Mouse (Mus musculus): ENCODE measurements at regions not wholly inside any gene's neighbourhood (a gene's known extent, or its start where the extent isn't known, plus 50 kb on each side); places are given as distances from the start of the nearest gene placed in this dataset.
"Not testable (repeated sequence)": the region's sequence is repeated elsewhere in the genome, so short reads cannot be mapped to it uniquely, and the experiment has no call there.

DNA sequence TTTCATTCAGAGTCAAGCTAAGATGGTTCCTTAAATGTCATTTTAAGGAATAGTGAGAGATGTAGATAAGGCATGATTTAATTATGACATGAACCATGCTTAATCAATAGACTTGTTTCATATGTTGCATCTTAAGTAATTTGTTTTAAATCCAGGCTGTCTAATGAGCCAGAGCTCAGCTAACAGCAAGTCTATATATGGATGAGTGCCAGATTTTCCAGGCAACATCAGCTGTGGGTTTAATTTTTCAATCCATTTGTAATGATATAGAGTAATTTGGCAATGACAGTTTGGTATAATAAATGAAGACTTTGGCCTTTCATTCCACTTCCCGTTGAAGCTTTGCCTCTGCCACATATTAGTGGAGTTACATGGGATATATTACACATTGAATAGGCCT is 677.3 kb upstream of the Sorcs1 start:
- no peak for DNase-seq (ENCODE audit: low spot score in 2 of 2)

DNA sequence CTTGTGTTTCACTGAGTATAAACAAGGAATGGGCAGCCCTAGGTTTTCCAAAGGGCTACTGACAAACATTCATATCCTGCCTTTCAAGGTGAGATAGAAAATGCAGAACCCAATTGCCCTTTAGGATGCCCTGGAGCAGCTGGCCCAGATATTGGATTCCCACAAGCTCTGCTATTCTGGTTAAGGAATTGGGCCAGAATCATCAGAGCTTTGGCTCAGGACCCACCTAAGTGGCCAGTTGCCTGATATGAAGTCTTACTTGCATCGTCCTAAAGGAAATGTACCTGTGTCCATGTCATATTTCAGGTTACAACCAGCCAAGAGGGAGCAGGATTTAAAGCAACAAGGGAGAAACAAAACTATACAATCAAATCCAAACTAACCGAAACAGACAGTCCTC is 662.0 kb upstream of the Sorcs1 start:
- DNase-seq (ENCODE audit: low spot score in 2 of 2) = no peak

DNA sequence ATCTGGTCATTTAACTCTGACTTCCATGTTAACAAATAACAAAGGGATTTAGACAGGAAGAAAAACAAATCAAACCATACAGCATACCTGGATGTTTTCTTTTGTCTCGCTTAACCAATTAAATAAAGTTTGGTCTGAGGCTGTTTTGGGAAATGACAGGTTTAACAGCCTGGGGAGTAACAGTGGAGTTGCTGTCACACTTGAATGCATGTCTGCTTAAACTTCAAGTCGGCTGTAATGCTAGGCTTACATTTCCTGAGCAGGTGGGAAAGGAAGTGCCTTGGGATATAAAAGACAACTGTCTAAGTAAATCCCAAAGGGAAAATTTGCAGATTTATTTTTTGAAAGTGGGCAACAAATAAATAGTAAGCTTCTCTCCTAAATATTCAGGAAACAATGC is 651.6 kb upstream of the Sorcs1 start:
- no peak for DNase-seq (ENCODE audit: low spot score in 2 of 2)

DNA sequence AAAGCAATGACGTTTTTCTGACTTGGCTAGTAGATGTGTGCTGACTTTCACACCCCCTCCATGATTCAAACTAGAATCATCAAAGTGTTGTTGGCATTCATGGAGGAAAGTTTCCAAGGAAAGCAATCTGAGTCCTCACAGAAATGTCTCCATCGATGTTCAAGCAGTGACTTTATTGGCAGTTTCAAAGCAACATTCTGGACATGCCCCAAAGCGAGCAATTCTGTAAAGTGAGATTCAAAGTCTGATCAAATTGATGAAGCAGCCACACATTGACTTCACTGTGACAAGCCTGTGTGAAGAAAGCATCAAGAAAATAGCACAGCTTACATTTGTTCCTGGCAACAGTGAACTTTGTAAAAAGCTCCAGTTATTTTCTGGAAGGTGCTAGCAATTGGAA is 625.3 kb upstream of the Sorcs1 start:
- peak; percentile 2 to 3 for DNase-seq (ENCODE audit: low spot score in 2 of 2)

DNA sequence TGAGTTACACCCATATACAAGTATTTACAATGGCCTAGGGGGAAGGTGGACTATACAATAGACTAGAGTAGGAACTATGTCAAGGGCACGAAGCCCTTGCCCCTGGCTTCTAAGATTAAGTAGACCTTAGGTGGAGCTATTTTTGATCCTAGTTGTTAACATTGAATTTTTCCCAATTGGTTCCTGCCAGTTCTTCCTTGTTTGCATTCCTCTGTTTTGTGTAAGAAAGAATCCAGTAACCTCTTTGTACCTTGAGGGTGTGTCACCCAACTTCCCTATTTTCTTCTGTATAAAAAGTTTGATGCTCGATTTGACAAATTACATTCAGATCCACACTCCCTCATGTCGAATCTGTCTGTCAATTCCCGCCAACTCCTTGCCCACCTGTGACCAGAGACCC is 618.2 kb upstream of the Sorcs1 start:
- DNase-seq (ENCODE audit: low spot score in 2 of 2) = not testable (repeated sequence)

DNA sequence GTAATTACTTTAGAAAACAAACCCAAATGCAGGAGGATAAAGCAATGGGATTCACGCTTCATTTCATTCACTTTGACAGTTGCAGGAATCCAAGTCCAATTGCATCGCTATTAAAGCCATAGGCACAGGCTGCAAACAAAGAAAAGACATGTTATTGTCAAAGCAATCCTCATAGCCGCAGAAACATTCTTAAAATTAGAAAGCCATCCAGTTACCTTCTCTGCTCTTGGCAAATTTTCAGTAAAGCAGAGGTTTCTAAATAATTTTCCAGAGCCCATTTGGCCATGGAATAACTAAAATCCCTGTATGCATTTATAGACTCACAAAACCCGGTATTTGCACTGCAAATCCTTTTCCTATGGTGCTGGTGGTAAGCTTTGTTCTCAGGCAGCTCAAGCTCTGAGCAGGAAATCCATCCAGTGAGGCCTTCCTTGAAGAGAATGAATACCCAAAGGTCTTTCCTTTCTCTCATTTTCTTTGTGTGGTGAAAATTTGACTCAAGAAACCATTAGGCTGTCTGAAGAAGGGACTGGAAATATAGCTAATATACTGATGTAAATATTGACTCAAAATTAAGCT is 590.6 kb upstream of the Sorcs1 start:
- no peak for DNase-seq (ENCODE audit: low spot score in 2 of 2)

DNA sequence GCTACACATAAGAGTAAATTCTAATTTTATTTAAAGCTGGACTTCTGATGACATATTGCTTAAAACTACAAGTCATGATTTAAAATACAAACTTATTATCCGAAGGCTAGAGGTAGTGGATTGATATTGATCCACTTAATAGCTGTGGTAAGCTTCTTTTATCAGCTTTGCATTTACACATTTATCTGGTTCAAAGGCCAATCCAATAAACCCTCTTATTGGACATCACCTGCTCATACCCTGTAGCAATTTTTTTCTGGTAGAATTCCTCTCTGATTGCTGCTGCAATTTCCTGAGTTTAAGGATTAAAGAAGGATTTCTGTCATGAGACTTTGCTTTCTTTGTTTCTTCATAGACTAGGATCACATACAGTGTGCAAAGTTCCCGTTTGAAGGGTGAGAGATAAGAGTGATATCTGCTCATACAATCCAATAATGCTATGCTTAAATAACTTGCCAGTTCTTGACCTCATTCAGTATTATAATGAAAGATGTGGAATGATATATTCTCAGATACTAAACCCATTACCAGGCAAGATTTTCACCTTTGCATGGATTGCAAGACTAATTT is 561.9 kb upstream of the Sorcs1 start:
- no peak for DNase-seq (ENCODE audit: low spot score in 2 of 2)

DNA sequence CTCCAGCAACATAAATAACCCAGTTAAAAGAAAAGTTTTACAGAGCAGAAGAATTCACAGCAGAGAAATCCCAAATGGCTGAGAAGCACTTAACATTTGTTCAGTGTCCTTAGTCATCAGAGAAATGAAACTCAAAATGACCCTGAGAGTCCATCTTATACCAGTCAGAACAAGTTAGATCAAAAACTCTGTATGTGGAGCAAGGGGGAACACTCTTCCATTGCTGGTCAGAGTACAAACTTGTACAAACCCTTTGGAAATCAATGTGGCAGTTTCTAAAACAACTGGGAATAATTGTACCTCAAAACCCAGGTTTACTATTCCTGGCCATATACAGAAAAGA is 559.7 kb upstream of the Sorcs1 start:
- DNase-seq (ENCODE audit: low spot score in 2 of 2) = no peak

DNA sequence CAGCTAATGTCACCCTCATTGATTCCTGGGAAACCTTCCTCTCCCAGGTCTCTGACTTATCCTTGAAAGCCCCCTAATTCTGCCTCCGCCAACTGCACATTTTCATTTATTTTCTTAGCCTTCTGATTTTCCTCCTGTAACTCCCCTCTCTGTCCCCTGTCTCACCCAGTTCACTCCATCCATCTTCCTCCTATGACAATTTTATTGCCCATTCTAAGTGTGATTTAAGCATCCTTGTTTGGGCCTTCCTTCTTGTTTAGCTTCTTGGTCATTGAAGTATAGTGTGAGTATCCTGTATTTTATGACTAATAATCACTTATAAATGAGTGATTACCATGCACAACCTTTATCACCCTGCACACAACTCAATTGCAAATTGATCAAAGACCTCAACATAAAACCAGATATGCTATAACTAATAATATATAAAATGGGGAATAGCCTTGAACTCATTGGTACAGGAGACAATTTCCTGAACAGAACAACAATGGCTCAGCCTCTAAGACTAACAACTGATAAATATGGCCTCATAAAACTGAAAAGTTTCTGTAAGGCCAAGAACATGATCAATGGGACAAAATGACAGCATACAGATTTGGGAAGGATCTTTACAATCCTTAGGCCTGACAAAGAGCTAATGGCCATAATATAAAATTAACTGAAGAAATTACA is 559.2 kb upstream of the Sorcs1 start:
- DNase-seq (ENCODE audit: low spot score in 2 of 2) = no peak

DNA sequence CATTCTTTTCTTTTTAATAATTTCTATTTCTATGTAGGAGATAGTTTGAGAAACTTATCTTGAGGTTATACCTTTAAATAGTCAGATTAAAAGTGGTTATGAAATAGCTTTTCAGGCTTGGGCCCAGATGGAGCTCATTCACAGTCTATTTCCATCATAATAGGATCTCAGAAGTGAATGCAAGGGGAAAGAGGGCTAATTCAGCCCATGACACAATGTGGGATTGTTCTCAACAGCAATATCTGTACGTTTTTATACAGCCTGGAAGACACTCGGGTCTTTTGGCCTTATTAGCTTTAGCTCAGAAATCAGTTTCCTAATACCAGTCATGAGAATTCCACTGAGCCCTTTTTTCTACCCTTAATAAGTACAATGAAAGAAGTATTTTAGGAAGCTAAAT is 554.1 kb upstream of the Sorcs1 start:
- DNase-seq (ENCODE audit: low spot score in 2 of 2) = no peak

DNA sequence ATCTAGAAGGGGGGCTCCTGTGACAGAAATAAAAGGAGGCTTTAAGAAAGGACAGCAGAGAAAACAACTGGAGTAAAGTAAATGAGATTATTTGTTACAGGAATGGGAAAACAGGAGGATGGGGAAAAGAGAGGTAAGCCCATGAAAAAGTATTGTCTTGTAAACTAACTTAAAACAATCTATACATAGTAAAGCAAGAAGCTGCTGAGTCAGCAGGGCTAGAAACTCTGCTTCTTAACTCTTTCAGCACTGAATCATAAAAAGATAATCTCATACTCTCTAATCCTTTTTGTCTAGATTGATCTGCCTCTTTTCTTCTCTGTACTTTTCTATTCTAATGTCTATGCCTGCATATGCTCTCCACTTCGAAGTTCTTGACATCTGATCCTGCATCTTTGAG is 548.5 kb upstream of the Sorcs1 start:
- DNase-seq (ENCODE audit: low spot score in 2 of 2) = no peak

DNA sequence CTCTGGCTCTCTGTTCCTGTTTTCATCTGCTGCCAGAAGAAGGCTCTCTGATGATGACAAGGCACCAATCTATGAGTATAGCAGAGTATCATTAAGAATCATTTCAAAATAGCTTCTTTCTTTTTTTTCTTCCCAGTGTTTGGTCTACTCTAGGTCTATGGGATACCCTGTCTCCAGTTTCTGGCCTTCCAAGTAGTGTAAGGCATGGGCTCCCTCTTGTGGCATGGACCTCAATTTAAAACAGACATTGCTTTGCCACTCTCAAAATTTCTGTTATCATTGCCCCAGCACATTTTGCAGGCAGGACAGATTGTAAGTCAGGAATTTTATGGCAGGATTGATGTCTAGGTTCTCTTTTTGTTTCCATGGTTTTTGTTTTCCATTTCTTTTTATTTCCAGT is 522.9 kb upstream of the Sorcs1 start:
- peak; percentile 30 to 50 for DNase-seq (ENCODE audit: low spot score in 2 of 2)
